Mouse (Mus musculus) cerebellum, adult (tissue): ENCODE measurements around the gene D130040H23Rik.
"Not testable (repeated sequence)": the region's sequence is repeated elsewhere in the genome, so short reads cannot be mapped to it uniquely, and the experiment has no call there.

Experiments
- ATAC-seq: cut with Nextera tagmentation; 2 replicates; pipeline ENCODE4 v1.9.2; 2017; ENCODE audit warnings: mild to moderate bottlenecking, moderate library complexity, mixed read lengths; ENCODE audit not compliant: insufficient number of reproducible peaks, low FRiP score, low TSS enrichment

The D130040H23Rik gene

GRCm38 (mm10) chr8:69270386-69271202, at the start of gene D130040H23Rik:
D130040H23Rik (plus strand) TSS chr8:69271080.
- ATAC-seq, result peak; percentile 100

DNA sequence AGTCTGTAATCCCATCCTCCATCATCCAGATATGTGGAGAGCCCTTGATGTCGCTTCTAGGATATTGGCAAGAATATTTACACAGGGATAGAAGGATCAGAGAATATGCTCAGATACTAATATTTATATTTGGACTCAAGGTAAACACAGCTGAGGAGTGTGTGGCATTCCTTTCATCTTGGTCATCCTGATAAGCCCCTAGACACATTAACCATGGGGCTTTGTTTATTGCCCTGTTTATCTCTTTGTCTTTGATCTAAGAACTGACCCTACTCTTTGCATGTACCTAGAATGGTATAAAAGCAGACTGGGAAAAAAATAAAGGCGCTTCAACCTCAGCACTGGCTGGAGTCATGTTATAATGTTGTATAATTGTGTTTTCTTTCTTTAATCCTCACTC, 28.3 kb upstream of the D130040H23Rik start:
- no peak for ATAC-seq

GRCm38 (mm10) chr8:69268525-69268924, 2.4 kb upstream of the D130040H23Rik start:
- no peak for ATAC-seq

- ATAC-seq, result no peak
Measured at GRCm38 (mm10) chr8:69271203-69271554, 299 bp downstream of the D130040H23Rik start.

DNA sequence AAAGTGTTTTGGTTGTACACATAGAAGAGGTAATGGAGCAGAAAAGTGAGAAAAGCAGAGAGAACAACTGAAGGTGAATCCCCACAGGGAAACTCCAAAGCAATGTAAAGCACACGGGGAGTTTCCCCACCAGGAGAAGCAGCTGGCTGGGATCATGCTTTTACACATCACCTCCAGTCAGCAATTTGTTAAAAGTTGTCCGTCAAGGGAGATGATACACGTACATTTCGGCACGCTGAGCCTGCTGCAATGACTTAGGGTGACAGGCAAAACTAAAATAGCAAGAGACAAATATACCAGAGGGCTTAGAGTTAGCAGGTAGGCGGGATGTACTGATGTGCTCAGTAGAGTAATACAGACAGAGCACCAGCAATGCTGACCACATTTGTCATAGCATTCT, 1.6 kb downstream of the D130040H23Rik start:
- no peak for ATAC-seq

DNA sequence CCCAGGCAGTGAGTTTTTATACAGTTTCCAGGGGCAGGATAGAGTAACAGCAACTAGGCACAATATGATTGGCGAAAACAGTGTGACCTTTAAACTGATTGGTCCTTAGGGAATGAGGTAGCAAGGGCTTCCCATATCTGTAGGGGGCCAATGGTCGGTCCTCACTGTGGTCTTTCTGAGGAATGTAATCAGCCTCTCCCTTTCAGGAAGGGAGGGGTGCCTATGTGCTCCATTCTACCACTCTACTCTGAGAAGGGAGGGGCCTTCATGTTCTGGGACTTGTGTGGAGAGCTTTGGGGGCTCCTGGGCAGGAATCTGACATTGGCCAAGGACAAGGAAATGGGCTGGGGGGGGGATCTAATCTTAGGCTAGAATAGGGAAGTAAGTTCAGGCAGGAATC, 53.9 kb downstream of the D130040H23Rik start:
- no peak for ATAC-seq

- peak; percentile 96 for ATAC-seq
Measured at GRCm38 (mm10) chr8:69328301-69329288, 57.7 kb downstream of the D130040H23Rik start.

DNA sequence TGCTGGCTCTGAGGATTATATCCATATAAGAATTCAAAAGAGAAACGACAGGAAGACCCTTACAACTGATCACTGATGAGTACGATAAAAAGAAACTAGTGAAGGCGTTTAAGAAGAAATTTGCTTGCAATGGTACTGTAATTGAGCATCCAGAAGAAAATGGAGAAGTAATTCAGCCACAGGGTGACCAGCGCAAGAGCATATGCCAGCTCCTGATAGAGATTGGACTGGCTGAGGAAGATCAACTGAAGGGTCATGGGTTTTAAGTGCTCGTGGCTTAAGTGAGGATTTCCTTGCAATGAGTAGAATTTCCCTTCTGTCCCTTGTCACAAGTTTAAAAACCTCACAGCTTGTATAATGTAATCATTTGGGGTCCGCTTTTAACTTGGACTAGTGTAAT, 58.4 kb downstream of the D130040H23Rik start:
- not testable (repeated sequence) for ATAC-seq
